Mouse (Mus musculus) left cerebral cortex, adult 9 months (tissue): ENCODE results near the gene Nup37.

ENCODE experiments used
- DNase-seq, 2 experiments: peaks; one replicate each; pipeline ENCODE4 v3.0.0; 2022; ENCODE audit warnings: low spot score in 2 of 2

Gene Nup37

DNA sequence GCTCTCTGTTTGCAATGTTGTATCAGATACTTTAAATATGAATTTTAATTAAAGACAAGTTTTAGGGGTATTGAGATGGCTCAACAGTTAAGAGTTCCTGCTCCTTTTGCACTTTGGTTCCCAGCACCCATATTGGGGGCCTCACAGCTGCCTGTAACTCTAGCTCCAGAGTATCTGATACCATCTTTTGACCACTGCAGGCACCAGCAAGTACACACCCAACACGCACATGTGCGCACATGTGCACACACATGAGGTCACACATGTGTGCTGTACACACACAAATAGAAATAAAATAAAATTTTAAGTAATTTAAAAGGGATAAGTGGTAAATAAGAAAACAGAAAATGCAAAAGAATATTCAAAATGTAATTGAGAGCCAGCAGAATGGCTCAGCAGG lies 81.2 kb downstream of the Nup37 start:
- DNase-seq, result no peak
